Mouse (Mus musculus): ENCODE data around the gene Fcgrt.

Gene Fcgrt

GRCm38 (mm10) chr7:45124224-45125143, 20.8 kb upstream of the Fcgrt start, which contains the start of gene Rps11:
Gene Rps11 (minus strand): TSS chr7:45124439.
- peak; percentile 58; the same call in 1 of the 2 replicates for TF ChIP-seq GATA4 (IDR thresholded peaks at IDR 0.05; ENCODE audit: insufficient replicate concordance, low read length)

GRCm38 (mm10) chr7:45123186-45123570, 19.5 kb upstream of the Fcgrt start:
- TF ChIP-seq GATA4 (IDR thresholded peaks at IDR 0.05; ENCODE audit: insufficient replicate concordance, low read length) = no peak

- no peak for TF ChIP-seq GATA4 (IDR thresholded peaks at IDR 0.05; ENCODE audit: insufficient replicate concordance, low read length)
Observed at GRCm38 (mm10) chr7:45122561-45123185, 19.0 kb upstream of the Fcgrt start.

DNA sequence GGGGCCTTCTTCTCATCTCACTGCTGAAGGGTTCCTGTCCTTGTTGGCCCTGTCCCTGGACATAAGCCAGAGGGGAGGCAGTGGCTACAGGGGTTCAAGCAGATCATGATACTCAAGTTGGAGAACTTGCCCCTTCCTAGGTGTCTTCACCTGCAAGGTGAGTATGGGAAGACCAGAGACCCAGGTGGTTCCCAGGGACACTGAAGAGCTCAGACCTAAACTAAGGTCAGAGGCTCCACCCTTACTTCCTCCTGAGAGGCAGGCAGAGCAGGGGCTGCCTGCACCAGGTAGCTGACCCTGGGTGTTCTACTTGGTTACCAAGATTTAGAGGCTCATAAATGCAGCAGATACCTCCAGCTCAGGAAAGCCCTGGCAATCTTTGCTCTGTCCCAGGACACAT, 18.3 kb upstream of the Fcgrt start:
- TF ChIP-seq GATA4 (IDR thresholded peaks at IDR 0.05; ENCODE audit: insufficient replicate concordance, low read length) = no peak

DNA sequence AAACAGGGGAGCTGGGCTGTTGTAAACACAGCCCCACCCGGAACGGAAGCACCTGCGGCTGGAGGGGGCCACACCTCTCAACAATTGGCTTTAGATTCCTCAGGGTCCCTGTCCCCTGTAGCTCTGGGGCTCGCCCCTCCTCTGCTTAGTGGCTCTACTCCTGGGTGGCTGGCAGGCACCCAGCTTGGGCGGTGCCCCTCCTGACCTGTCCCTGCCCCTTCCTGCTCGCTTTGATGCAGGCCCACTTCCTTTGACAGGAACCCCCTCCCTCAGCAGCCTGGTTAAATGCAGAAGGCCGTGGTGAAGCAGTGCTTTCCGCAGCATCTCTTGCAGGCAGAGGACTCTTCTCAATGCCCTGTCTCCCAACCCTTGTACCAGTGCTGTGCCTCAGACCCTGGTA, 17.8 kb upstream of the Fcgrt start:
- TF ChIP-seq GATA4 (IDR thresholded peaks at IDR 0.05; ENCODE audit: insufficient replicate concordance, low read length) = no peak

- no peak for TF ChIP-seq GATA4 (IDR thresholded peaks at IDR 0.05; ENCODE audit: insufficient replicate concordance, low read length)
Observed at GRCm38 (mm10) chr7:45119780-45120709, 16.4 kb upstream of the Fcgrt start.

GRCm38 (mm10) chr7:45118336-45118735, 14.7 kb upstream of the Fcgrt start:
- TF ChIP-seq GATA4 (IDR thresholded peaks at IDR 0.05; ENCODE audit: insufficient replicate concordance, low read length) = no peak

DNA sequence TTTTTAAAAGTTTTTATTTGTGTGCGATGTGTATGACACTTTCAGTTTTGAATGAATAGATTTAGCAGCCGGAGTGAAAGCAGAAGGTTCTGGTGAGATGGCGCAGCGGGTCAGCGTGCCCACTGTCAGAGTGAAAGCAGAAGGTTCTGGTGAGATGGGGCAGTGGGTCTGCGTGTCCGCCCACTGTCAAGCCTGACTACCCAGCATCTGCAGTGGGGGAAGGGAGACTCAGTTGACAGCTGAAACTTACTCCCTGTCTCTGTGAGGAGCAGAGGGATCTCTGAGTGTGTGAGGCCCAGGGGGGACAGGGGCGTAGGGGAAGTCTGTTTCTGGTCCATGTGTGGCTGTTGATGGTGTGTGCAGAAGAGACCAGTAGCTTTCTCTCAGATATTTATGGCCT, 13.9 kb upstream of the Fcgrt start:
- no peak for TF ChIP-seq GATA4 (IDR thresholded peaks at IDR 0.05; ENCODE audit: insufficient replicate concordance, low read length)

DNA sequence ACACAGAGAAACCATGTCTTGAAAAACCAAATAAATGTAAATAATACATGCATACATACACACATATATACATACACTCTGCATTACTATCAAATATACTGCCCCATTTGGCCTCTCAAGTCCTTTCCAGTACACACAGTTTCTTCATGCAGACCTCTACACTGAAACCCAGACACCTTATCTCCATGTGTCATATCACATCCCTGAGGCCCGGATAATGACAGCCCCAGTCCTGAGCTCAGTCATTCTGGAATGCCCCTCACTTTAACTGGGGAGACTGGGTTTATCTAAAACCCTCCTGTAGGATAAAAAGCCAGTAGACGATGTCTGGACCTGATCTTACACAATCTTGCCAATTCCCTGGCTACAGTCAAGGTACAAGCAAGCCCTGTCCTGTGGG, 9.8 kb upstream of the Fcgrt start:
- TF ChIP-seq GATA4 (IDR thresholded peaks at IDR 0.05; ENCODE audit: insufficient replicate concordance, low read length) = no peak

DNA sequence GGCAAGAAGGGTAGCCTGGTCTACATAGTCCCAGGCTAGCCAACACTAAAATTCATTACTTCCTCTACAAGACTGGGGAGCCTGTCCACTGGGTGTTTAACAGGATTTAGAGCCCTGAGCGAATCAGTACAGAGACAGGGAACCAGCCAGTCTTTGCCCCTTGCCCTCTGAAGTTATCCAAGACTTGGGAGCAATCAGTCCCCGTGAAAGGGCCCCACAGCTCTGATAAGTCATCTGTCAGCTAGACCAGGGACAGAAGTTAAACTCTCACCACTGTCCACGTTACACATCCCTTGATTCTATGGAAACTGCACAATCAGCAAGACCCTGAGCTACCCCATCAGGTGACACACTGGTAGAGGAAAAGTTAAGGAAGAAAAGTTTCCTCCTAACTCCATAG, 8.9 kb upstream of the Fcgrt start:
- no peak for TF ChIP-seq GATA4 (IDR thresholded peaks at IDR 0.05; ENCODE audit: insufficient replicate concordance, low read length)

DNA sequence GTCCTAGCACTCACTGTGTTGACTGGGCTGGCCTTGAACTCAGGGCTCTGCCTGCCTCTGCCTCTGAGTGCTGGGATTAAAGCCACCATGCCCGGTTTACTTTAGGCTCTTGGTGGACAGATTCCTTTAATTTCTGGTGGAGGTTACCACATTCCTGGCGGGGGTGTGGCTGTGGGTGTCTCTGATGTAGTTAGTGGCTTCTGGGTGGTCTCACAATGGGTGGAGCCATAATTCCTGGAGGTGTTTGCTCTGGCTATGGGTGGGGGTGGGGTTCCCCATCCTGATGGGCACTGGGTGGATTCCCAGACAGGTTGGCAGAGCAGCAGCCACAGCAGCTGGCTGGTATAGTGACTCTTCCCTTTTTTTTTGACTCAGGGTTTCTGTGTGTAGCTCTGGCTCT, 8.3 kb upstream of the Fcgrt start:
- no peak for TF ChIP-seq GATA4 (IDR thresholded peaks at IDR 0.05; ENCODE audit: insufficient replicate concordance, low read length)

- no peak for TF ChIP-seq GATA4 (IDR thresholded peaks at IDR 0.05; ENCODE audit: insufficient replicate concordance, low read length)
Observed at GRCm38 (mm10) chr7:45107052-45107645, 3.5 kb upstream of the Fcgrt start.

- no peak for TF ChIP-seq GATA4 (IDR thresholded peaks at IDR 0.05; ENCODE audit: insufficient replicate concordance, low read length)
Observed at GRCm38 (mm10) chr7:45106441-45106840, 2.8 kb upstream of the Fcgrt start.

- TF ChIP-seq GATA4 (IDR thresholded peaks at IDR 0.05; ENCODE audit: insufficient replicate concordance, low read length) = no peak
Observed at GRCm38 (mm10) chr7:45105491-45105890, 1.8 kb upstream of the Fcgrt start.

DNA sequence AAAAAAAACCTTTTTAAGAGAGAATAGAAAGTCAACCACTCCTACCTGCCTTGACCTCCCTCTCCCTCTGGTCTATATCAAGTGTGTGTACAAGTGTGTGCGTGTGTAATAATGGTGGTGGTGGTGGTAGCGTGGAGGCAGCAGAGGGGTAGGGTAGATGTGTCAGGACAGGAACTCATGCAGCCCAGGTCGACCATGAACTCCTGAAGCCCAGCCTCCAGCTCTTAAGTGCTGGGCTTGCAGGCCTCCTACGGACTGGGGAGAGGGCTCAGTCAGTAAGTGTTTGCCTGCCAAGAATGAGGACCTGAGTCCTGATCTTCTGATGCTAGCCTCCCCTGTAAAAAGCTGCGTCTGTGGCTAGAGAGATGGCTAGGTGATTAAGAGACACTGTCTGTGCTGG, 1.3 kb upstream of the Fcgrt start:
- no peak for TF ChIP-seq GATA4 (IDR thresholded peaks at IDR 0.05; ENCODE audit: insufficient replicate concordance, low read length)

Measured in liver, adult (tissue).